Mouse (Mus musculus): ENCODE results near the gene Gm49369. TPM values are rescaled to one million over a fixed set of nuclear protein-coding genes. Genes with fewer than 3 reads are reported as not detected.
A peak's percentile ranks its signal among the peaks of the same experiment; 100 is the strongest.

Gm49369 gene
- polyA plus RNA-seq, 1 experiment from 2014 or later, result 0.46 TPM

DNA sequence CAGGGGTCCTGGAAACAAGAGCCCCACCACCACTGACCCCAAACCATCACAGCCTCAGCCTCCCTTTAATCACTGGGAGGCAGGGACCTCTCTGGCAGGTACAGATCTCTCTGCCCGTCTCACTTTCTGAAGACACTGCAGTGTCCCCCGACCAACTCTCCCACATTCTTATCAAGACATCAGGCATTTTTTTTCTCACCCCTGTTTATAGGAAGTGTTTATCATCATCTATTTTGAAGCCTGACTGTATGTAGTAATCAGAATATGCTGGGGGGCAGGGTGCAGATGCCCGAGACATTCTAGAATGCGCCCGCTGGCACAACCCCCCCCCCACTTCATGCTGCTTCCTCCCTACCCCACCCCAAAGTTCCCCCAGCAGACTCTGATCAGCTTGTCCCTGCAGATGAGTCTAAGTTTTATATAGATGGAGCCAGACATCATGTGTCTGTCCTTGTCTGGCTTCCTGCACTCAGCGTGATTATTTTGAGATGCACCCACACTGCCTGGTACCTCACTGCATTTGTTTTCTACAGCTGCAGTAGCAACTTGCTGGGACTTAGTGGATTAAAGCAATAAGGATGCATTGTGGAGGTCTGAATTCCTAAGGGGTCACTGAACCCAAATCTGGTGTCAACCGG is 17.8 kb upstream of the Gm49369 start:
- Histone ChIP-seq H3K27ac (replicated peaks; ENCODE audit: low read depth, low read length) (no peak overlapping the region), H3K36me3 (ENCODE audit: control insufficient read depth, insufficient read depth, low read length) (no peaks in the 10 kb centered on the region), H3K4me2 (ENCODE audit: low read depth, low read length) (no peak overlapping the region), H3K27me3 (replicated peaks; ENCODE audit: control insufficient read depth, insufficient read depth, low read length) (no peaks in the 10 kb centered on the region), H3K9ac (ENCODE audit: low read depth, low read length) (no peak overlapping the region), H3K9me3 (ENCODE audit: control insufficient read depth, low read length) (no peaks in the 10 kb centered on the region), H3K4me1 (ENCODE audit: control insufficient read depth, insufficient read depth, low read length) (no peaks in the 10 kb centered on the region), H3K4me3 (ENCODE audit: low read depth, low read length) (no peak overlapping the region)
- WGBS, result 64% methylated on average over 7 of the region's 7 CpGs
- peak; percentile 3; the same call in 1 of the 2 replicates for ATAC-seq (ENCODE audit: low read depth)
- DNase-seq (ENCODE audit: low spot score), result no peak

DNA sequence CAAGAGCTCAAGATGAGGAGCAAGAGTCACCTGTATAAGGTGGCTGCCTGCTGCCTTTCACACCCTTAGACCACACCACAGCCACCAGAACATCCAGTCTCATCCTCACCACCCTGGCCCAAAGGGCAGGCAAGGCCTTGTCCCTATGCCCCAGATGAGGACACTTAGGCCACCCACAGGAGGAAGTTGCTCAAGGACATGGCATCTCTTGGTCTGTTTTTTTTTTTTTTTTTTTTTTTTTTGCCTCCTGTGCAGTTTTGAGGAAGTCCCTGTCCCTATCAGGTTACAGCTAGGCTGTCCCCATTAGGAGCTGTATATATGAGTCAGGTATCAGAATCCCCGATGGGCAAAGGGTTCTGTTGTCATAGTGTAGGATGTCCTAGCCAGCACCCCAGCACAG is 16.8 kb upstream of the Gm49369 start:
- H3K36me3 ChIP-seq (ENCODE audit: control insufficient read depth, insufficient read depth, low read length), result no peaks in the 10 kb centered on the region
- H3K27ac ChIP-seq (replicated peaks; ENCODE audit: low read depth, low read length), result no peak overlapping the region
- H3K4me2 ChIP-seq (ENCODE audit: low read depth, low read length), result no peak overlapping the region
- no peak overlapping the region for H3K9ac ChIP-seq (ENCODE audit: low read depth, low read length)
- H3K4me1 ChIP-seq (ENCODE audit: control insufficient read depth, insufficient read depth, low read length), result no peaks in the 10 kb centered on the region
- ATAC-seq (ENCODE audit: low read depth) (no peak), DNase-seq (ENCODE audit: low spot score) (no peak)
- no peak overlapping the region for H3K4me3 ChIP-seq (ENCODE audit: low read depth, low read length)
- 48% methylated on average over 1 of the region's 1 CpGs for WGBS
- no peaks in the 10 kb centered on the region for H3K9me3 ChIP-seq (ENCODE audit: control insufficient read depth, low read length)
- no peaks in the 10 kb centered on the region for H3K27me3 ChIP-seq (replicated peaks; ENCODE audit: control insufficient read depth, insufficient read depth, low read length)

DNA sequence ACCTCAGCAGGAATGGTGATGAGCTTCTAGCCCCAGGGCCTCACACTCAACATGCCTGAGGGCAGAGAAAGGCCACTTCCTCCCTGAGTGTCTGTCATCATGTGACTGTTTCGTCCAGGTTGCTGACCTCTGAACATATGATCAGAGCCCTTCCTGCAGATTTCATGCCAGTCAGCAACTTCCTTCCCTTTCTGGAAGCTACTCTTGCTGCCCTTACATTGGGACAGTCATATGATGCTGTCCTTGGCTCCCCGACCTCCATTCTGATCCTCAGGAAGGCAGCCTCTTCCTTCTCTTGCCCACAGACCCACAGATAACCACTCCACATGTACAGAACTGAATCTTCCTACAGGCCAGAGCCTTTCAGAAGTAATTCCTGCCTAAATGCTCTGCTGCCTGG is 15.6 kb upstream of the Gm49369 start:
- H3K4me1 ChIP-seq (ENCODE audit: control insufficient read depth, insufficient read depth, low read length), result no peaks in the 10 kb centered on the region
- H3K4me3 ChIP-seq (ENCODE audit: low read depth, low read length), result no peak overlapping the region
- DNase-seq (ENCODE audit: low spot score) (peak; percentile 45), ATAC-seq (ENCODE audit: low read depth) (no peak)
- no peaks in the 10 kb centered on the region for H3K27me3 ChIP-seq (replicated peaks; ENCODE audit: control insufficient read depth, insufficient read depth, low read length)
- WGBS, result 38% methylated on average over 2 of the region's 2 CpGs
- H3K9ac ChIP-seq (ENCODE audit: low read depth, low read length), result no peak overlapping the region
- H3K9me3 ChIP-seq (ENCODE audit: control insufficient read depth, low read length), result no peaks in the 10 kb centered on the region
- no peak overlapping the region for H3K27ac ChIP-seq (replicated peaks; ENCODE audit: low read depth, low read length)
- no peaks in the 10 kb centered on the region for H3K36me3 ChIP-seq (ENCODE audit: control insufficient read depth, insufficient read depth, low read length)
- H3K4me2 ChIP-seq (ENCODE audit: low read depth, low read length), result no peak overlapping the region

DNA sequence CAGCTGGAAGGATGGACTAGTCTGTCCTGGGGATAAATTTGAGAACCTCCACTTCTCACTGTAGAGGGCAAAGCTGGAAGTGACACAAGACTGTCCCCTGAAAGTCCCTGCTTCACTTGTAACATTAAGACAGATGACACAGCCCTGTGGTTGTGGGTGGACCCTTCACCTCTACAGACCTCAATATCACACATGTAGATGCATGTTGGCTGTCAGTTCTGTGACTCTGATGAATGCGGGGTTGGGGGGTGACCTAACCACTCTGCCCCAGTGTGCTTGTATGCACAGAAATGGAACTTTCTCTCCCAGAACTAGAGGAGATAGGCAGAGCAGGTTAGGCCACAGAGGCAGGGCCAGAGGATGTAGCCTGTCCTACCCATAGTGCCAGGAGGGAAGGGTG is 14.1 kb upstream of the Gm49369 start:
- 87% methylated on average over 1 of the region's 1 CpGs for WGBS

DNA sequence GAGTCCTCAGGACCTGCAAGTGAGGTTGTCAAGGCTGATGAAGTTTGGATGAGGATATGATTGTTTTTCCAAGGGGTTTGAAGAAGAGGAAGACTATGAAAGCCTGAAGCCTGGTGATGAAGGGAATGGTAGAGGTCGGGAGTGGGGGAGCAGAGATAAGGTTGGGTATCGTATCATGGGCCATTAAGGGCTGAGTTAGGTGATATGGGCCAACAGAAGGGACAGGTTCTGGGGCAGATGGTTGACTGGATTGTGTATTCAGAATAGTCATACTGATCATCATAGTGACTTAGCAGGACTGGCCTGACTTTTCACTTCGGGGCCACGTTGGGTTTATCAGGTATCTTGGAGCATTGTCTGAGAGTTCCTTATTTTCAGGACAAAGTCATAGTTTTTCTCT is 13.0 kb upstream of the Gm49369 start:
- ATAC-seq (ENCODE audit: low read depth) (no peak), DNase-seq (ENCODE audit: low spot score) (no peak)
- 82% methylated on average over 4 of the region's 4 CpGs for WGBS
- Histone ChIP-seq H3K4me2 (ENCODE audit: low read depth, low read length) (no peak overlapping the region), H3K4me3 (ENCODE audit: low read depth, low read length) (no peak overlapping the region), H3K27me3 (replicated peaks; ENCODE audit: control insufficient read depth, insufficient read depth, low read length) (no peaks in the 10 kb centered on the region), H3K27ac (replicated peaks; ENCODE audit: low read depth, low read length) (no peak overlapping the region), H3K9me3 (ENCODE audit: control insufficient read depth, low read length) (no peaks in the 10 kb centered on the region), H3K9ac (ENCODE audit: low read depth, low read length) (no peak overlapping the region), H3K4me1 (ENCODE audit: control insufficient read depth, insufficient read depth, low read length) (no peaks in the 10 kb centered on the region), H3K36me3 (ENCODE audit: control insufficient read depth, insufficient read depth, low read length) (no peaks in the 10 kb centered on the region)

More for the DNA sequence above, 14.1 kb upstream of the Gm49369 start:
- Histone ChIP-seq H3K9ac (ENCODE audit: low read depth, low read length) (no peak overlapping the region), H3K36me3 (ENCODE audit: control insufficient read depth, insufficient read depth, low read length) (no peaks in the 10 kb centered on the region), H3K4me1 (ENCODE audit: control insufficient read depth, insufficient read depth, low read length) (no peaks in the 10 kb centered on the region), H3K4me2 (ENCODE audit: low read depth, low read length) (no peak overlapping the region), H3K27me3 (replicated peaks; ENCODE audit: control insufficient read depth, insufficient read depth, low read length) (no peaks in the 10 kb centered on the region), H3K9me3 (ENCODE audit: control insufficient read depth, low read length) (no peaks in the 10 kb centered on the region), H3K27ac (replicated peaks; ENCODE audit: low read depth, low read length) (no peak overlapping the region), H3K4me3 (ENCODE audit: low read depth, low read length) (no peak overlapping the region)
- ATAC-seq (ENCODE audit: low read depth), result no peak
- no peak for DNase-seq (ENCODE audit: low spot score)

DNA sequence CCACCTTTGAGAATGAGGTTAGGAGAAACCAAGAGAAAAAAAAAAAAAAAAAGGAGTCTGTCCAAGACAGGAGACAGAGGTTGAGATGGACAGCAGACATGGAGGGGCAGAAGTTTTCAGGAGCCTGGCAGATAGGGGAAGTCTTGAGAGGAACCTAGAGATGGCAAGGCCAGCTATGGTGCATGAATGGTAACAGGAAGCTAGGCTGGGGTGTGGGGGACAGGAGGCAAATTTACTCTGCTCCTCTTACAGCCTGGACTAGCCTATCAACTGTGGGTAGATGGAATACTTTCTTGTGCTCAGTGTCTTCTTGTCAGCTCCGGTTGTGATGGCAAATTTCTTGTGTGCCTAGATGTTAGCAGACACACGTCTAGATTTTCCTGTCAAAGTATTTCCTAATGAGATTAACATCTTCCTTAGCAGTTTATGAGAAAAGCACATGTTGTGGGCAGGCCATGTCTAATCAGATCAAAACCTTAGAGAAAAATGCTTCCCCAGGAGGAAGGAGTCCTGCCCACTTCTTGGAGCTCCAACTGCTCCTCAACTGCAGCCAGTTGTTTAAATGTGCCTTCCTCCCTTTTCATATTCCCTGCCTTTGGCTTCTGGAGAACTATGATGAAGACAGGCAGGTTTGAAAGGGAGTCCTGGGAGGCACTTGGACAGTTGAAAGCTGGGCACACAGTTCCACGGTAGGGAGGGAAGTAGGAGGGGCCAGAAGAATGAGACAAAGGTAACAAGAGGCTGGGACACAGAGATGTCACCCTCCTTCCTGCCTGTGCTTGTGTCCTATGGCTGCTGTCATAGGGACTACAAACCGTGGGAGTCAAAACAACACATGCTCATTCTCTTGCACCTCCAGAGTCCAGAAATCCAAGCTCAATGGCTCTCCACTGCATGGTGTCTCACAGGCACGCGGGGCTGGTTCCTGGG is 12.1 kb upstream of the Gm49369 start:
- ATAC-seq (ENCODE audit: low read depth), result no peak
- Histone ChIP-seq H3K27me3 (replicated peaks; ENCODE audit: control insufficient read depth, insufficient read depth, low read length) (no peaks in the 10 kb centered on the region), H3K4me1 (ENCODE audit: control insufficient read depth, insufficient read depth, low read length) (no peaks in the 10 kb centered on the region), H3K27ac (replicated peaks; ENCODE audit: low read depth, low read length) (no peak overlapping the region), H3K36me3 (ENCODE audit: control insufficient read depth, insufficient read depth, low read length) (no peaks in the 10 kb centered on the region), H3K9me3 (ENCODE audit: control insufficient read depth, low read length) (no peaks in the 10 kb centered on the region), H3K4me3 (ENCODE audit: low read depth, low read length) (no peak overlapping the region), H3K4me2 (ENCODE audit: low read depth, low read length) (no peak overlapping the region), H3K9ac (ENCODE audit: low read depth, low read length) (no peak overlapping the region)
- DNase-seq (ENCODE audit: low spot score), result no peak
- 59% methylated on average over 6 of the region's 6 CpGs for WGBS

DNA sequence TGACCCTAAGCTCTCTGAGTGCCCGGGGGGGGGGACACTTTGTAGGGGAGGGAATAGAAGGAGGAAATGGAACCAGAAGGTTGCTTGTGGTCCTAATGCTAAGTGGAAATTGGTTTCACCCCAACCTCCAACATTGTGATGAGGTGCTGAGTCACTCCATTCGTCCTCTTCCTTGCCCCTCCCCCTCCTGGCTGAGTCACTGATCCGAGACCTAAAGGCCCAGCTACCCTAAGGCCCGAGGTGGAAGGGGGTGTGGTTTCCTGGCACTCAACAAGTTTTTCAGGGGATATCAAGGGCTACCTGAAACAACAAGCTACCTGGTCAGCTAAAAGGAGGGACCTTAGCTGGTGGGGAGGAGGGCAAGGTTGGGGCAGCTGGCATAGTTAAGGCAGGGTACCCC is 10.7 kb upstream of the Gm49369 start:
- DNase-seq (ENCODE audit: low spot score) (no peak), ATAC-seq (ENCODE audit: low read depth) (no peak)
- H3K4me3 ChIP-seq (ENCODE audit: low read depth, low read length), result no peak overlapping the region
- H3K4me2 ChIP-seq (ENCODE audit: low read depth, low read length), result no peak overlapping the region
- no peak overlapping the region for H3K9ac ChIP-seq (ENCODE audit: low read depth, low read length)
- H3K4me1 ChIP-seq (ENCODE audit: control insufficient read depth, insufficient read depth, low read length), result no peaks in the 10 kb centered on the region
- H3K27me3 ChIP-seq (replicated peaks; ENCODE audit: control insufficient read depth, insufficient read depth, low read length), result no peaks in the 10 kb centered on the region
- no peaks in the 10 kb centered on the region for H3K9me3 ChIP-seq (ENCODE audit: control insufficient read depth, low read length)
- H3K36me3 ChIP-seq (ENCODE audit: control insufficient read depth, insufficient read depth, low read length), result no peaks in the 10 kb centered on the region
- H3K27ac ChIP-seq (replicated peaks; ENCODE audit: low read depth, low read length), result no peak overlapping the region
- 22% methylated on average over 4 of the region's 4 CpGs for WGBS

DNA sequence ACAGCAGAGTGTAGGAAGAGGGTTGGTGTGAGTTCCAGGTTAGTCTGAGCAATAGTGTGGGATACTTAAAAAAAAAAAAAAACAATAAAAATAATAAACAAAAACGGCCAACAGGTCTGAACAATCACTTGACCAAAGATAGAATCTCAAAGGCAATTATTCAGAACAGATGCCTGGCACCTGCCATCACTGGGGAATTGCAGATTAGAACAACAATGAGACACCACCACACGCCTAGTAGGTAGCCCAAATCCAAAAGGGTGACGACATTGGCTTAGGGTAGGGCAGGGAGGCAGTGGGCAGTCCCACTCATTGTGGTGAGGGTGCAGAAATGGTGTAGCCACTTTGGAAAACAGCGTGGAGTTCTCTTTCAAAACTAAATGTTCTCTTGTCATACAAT is 9.1 kb upstream of the Gm49369 start:
- DNase-seq (ENCODE audit: low spot score) (no peak), ATAC-seq (ENCODE audit: low read depth) (no peak)
- no peak overlapping the region for H3K9ac ChIP-seq (ENCODE audit: low read depth, low read length)
- H3K4me2 ChIP-seq (ENCODE audit: low read depth, low read length), result no peak overlapping the region
- no peak overlapping the region for H3K27ac ChIP-seq (replicated peaks; ENCODE audit: low read depth, low read length)
- no peaks in the 10 kb centered on the region for H3K9me3 ChIP-seq (ENCODE audit: control insufficient read depth, low read length)
- H3K36me3 ChIP-seq (ENCODE audit: control insufficient read depth, insufficient read depth, low read length), result no peaks in the 10 kb centered on the region
- no peaks in the 10 kb centered on the region for H3K27me3 ChIP-seq (replicated peaks; ENCODE audit: control insufficient read depth, insufficient read depth, low read length)
- WGBS, result 56% methylated on average over 4 of the region's 4 CpGs
- no peak overlapping the region for H3K4me3 ChIP-seq (ENCODE audit: low read depth, low read length)
- H3K4me1 ChIP-seq (ENCODE audit: control insufficient read depth, insufficient read depth, low read length), result peaks cover 5% of the 10 kb centered on the region; the same call in 1 of the 2 replicates

Measured in embryonic facial prominence, embryonic 14.5 days (tissue).